Mouse (Mus musculus) heart, adult 2 months (tissue): ENCODE measurements around the gene Tmem123. TPM values are rescaled to one million over a fixed set of nuclear protein-coding genes. Genes with fewer than 3 reads are reported as not detected.

Experiments
- DNase-seq, 2 experiments: peaks; one replicate each; pipeline ENCODE4 v3.0.0; 2021
- H3K27ac ChIP-seq: fragments of 200-600 bp; 2 replicates; pipeline ENCODE4 v1.8.1; 2022
- H3K27me3 ChIP-seq: fragments of 200-500 bp; 2 replicates; pipeline ENCODE4 v1.6.1; 2012; ENCODE audit warnings: mild to moderate bottlenecking, low read length, inconsistent platforms, mixed read lengths; ENCODE audit not compliant: control insufficient read depth, insufficient read depth
- H3K36me3 ChIP-seq: fragments of 200-500 bp; 2 replicates; pipeline ENCODE4 v1.6.1; 2012; ENCODE audit warnings: low read length, inconsistent platforms; ENCODE audit not compliant: control insufficient read depth, insufficient read depth
- H3K4me1 ChIP-seq: fragments of 200-500 bp; 2 replicates; pipeline ENCODE4 v1.6.1; 2011; ENCODE audit warnings: low read length; ENCODE audit not compliant: control insufficient read depth, insufficient read depth
- H3K4me3 ChIP-seq: fragments of 200-600 bp; 2 replicates; pipeline ENCODE4 v1.8.1; 2022
- H3K79me2 ChIP-seq: fragments of 200-500 bp; replicated peaks from 2 replicates; pipeline ENCODE4 v1.6.1; 2012; ENCODE audit warnings: mild to moderate bottlenecking, inconsistent platforms, low read length, moderate library complexity, mixed read lengths; ENCODE audit not compliant: control insufficient read depth, insufficient read depth
- H3K9ac ChIP-seq: fragments of 200-500 bp; 2 replicates; pipeline ENCODE4 v1.6.1; 2012; ENCODE audit warnings: low read depth, mild to moderate bottlenecking, control low read depth, inconsistent platforms, low read length, mixed read lengths
- CTCF ChIP-seq: fragments of 200-600 bp; IDR thresholded peaks from 2 replicates; pipeline ENCODE4 v1.8.1; 2022; ENCODE audit warnings: antibody characterized with exemption, mild to moderate bottlenecking, moderate library complexity
- EP300 ChIP-seq: fragments of 200-500 bp; IDR thresholded peaks from 2 replicates; pipeline ENCODE4 v1.6.1; 2011; ENCODE audit warnings: low read depth, low read length, control low read depth; ENCODE audit not compliant: insufficient read depth
- POLR2A ChIP-seq: fragments of 200-500 bp; IDR thresholded peaks from 2 replicates; pipeline ENCODE4 v1.6.1; 2011; ENCODE audit warnings: mild to moderate bottlenecking, low read depth, low read length, control low read depth; ENCODE audit not compliant: insufficient read depth
- WGBS: fragments of 180-500 bp; shearing (Covaris S2); methylation state at CpG from one replicate; pipeline ENCODE4 v1.1.7; 2018; 5-methylcytosine and 5-hydroxymethylcytosine counted together
- intact Hi-C: fragments of 180-260 bp; cut with DNase I; formaldehyde crosslinking; loops from one replicate; pipeline ENCODE4 v1.15.1; 2025
- polyA plus RNA-seq: library from polyadenylated mRNA; depleted of rRNA; stranded (reverse); fragments of >200 nt; gene quantifications from 2 replicates; pipeline ENCODE4 v1.2.3, GENCODE M21; 2012
- total RNA-seq, 2 experiments: library from RNA; stranded (reverse); gene quantifications; 2 replicates each; pipeline ENCODE4 v1.2.3; 2021

The Tmem123 gene
- total and polyA plus RNA-seq, 3 experiments = 35.6 to 44.8 (median 38.8) TPM

DNA sequence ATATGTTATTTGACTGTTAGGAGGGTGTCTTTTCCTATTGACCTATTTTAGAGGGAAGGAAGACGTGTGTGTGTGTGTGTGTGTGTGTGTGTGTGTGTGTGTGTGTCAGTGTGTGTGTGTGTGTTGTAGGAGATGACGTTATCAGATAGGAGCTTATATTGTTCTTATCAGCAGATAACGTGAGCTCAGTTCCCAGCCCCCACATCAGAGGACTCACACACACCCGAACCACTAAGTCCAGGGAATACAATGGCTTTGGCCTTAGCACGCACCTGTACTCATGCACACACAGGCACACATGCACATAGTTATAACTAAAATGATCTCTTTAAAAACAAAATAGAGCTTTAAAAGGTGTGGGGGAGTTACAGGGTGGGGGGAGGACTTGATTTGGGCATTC, 5.7 kb downstream of the Tmem123 start:
- 42% methylated on average over 5 of the region's 5 CpGs for WGBS
- intact Hi-C loops = loop anchor here (10.0 kb wide), 1 partner anchor 235 kb away; the partner anchor contains the start of gene Yap1
- peak overlapping the region; percentile 69 for H3K27ac ChIP-seq
- DNase-seq = no peak
- peaks cover 36% of the 10 kb centered on the region for H3K36me3 ChIP-seq
- no peak overlapping the region for H3K9ac ChIP-seq
- TF ChIP-seq POLR2A = no peak
- H3K79me2 ChIP-seq = peaks cover 2% of the 10 kb centered on the region; the same call in 1 of the 2 replicates
- H3K4me1 ChIP-seq = peaks cover 21% of the 10 kb centered on the region
- no peaks in the 10 kb centered on the region for H3K27me3 ChIP-seq
- H3K4me3 ChIP-seq = no peak overlapping the region

DNA sequence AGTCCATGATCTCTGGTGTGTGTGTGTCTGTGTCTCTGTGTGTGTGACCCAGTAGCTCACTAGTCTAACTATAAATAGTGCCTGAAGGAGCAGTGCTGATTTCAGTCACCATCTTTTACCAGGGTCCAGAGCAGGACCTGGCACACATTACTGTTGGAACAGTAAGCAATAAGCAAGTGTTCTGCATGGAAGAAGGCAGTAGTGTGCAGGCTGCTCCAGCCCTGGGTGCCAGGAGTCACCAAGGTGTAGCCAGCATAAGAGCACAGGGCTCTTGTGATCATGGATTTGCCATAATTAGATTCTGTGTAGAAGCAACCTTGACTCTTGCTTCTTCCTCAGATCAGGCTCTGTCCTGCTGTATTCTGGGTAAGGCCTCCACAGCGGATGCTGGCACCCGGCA, 8.5 kb downstream of the Tmem123 start:
- peaks cover 16% of the 10 kb centered on the region for H3K4me1 ChIP-seq
- DNase-seq = no peak
- H3K9ac ChIP-seq = no peak overlapping the region
- H3K4me3 ChIP-seq = no peak overlapping the region
- TF ChIP-seq POLR2A = no peak
- no peak for TF ChIP-seq CTCF
- TF ChIP-seq EP300 = no peak
- no peak overlapping the region for H3K27ac ChIP-seq
- intact Hi-C loops = no loop called here
- H3K27me3 ChIP-seq = no peaks in the 10 kb centered on the region
- H3K79me2 ChIP-seq = no peaks in the 10 kb centered on the region
- 64% methylated on average over 2 of the region's 2 CpGs for WGBS
- peaks cover 20% of the 10 kb centered on the region for H3K36me3 ChIP-seq

DNA sequence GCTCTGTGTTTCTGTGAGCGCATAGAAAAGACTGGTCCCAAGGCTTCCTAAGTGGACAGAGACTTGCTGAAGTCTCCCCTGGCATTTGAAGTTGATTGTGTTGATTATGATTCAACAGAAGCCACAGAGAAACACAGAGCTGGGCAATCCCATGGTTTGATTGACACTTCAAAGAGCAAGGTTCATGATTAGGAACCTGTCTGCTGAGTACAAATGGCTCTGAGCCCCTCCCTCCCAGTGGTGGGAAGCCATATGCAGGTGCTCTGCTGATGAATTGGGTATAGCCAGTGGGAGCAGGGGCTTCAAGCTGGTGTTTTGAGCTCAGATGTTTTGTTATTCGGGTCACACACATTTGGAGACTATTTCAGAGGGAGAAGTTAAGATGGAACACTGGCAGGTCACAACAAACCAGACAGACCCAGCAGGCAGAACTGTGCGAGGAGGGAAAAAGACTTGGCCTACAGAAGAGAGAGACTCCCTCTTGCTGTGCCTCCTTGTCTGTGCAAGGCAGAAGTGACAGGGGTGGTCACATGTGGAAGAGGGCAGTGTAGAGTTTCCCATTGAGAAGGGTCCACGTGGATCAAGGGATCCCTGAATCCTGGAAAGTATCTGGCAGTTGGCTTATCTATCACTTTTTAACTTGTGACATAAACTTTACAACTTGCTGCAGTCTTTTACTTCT, 9.1 kb downstream of the Tmem123 start:
- DNase-seq = no peak
- H3K27me3 ChIP-seq = no peaks in the 10 kb centered on the region
- WGBS = 87% methylated on average over 4 of the region's 4 CpGs
- no peak overlapping the region for H3K4me3 ChIP-seq
- H3K79me2 ChIP-seq = no peaks in the 10 kb centered on the region
- no peak overlapping the region for H3K27ac ChIP-seq
- peaks cover 20% of the 10 kb centered on the region for H3K36me3 ChIP-seq
- no peak overlapping the region for H3K9ac ChIP-seq
- TF ChIP-seq POLR2A = no peak
- TF ChIP-seq CTCF = no peak
- TF ChIP-seq EP300 = no peak
- peaks cover 11% of the 10 kb centered on the region for H3K4me1 ChIP-seq
- intact Hi-C loops = no loop called here

DNA sequence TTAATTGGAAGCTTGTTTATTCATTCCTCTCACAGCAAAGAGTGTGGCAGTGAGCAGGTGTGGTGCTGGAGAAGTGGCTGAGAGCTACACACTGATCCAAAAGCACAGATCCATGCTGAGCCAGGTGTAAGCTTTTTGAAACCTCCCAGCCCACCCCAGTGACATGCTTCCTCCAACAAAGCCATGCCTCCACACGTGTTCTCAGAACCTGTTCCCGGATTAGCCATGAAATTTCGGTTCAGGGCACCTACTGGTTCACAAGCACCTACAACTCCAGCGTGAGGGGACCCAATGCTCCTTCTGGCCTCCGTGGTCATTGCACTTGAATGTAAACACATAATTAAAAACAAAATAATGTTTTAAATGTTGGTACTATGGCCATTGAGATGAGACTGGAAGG, 9.8 kb downstream of the Tmem123 start:
- 95% methylated on average over 5 of the region's 5 CpGs for WGBS

DNA sequence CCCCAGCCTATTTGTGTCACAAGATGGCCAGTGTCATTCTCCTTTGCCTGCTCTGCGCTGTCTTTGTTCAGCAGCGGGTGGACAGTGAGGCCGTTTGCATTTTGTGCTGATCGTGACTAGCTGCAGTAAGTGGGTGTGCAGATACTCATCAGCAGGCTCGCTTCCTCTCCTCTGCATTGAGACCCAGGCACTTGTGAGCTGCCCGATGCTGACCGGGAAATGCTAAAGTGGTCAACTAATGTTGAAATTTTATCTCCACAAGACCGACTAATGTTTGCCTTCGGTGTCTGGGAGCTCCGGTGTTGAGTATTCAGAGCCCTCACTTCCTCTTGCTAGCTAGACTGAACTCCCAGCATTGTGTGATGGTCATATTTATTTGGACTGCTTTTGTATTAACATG, 10.7 kb downstream of the Tmem123 start:
- H3K9ac ChIP-seq = no peak overlapping the region
- H3K4me3 ChIP-seq = no peak overlapping the region
- H3K4me1 ChIP-seq = peaks cover 7% of the 10 kb centered on the region
- 41% methylated on average over 10 of the region's 10 CpGs for WGBS
- H3K27ac ChIP-seq = no peak overlapping the region
- no peaks in the 10 kb centered on the region for H3K27me3 ChIP-seq
- DNase-seq = no peak
- peaks cover 10% of the 10 kb centered on the region for H3K36me3 ChIP-seq
- intact Hi-C loops = no loop called here
- H3K79me2 ChIP-seq = no peaks in the 10 kb centered on the region
- no peak for TF ChIP-seq EP300

More for the DNA sequence above, 9.8 kb downstream of the Tmem123 start:
- H3K4me1 ChIP-seq = peaks cover 11% of the 10 kb centered on the region
- H3K36me3 ChIP-seq = peaks cover 14% of the 10 kb centered on the region
- no peak for DNase-seq
- intact Hi-C loops = no loop called here
- no peak overlapping the region for H3K4me3 ChIP-seq
- TF ChIP-seq CTCF (no peak), POLR2A (no peak), EP300 (no peak)
- H3K27ac ChIP-seq = no peak overlapping the region
- no peak overlapping the region for H3K9ac ChIP-seq
- no peaks in the 10 kb centered on the region for H3K27me3 ChIP-seq
- H3K79me2 ChIP-seq = no peaks in the 10 kb centered on the region

DNA sequence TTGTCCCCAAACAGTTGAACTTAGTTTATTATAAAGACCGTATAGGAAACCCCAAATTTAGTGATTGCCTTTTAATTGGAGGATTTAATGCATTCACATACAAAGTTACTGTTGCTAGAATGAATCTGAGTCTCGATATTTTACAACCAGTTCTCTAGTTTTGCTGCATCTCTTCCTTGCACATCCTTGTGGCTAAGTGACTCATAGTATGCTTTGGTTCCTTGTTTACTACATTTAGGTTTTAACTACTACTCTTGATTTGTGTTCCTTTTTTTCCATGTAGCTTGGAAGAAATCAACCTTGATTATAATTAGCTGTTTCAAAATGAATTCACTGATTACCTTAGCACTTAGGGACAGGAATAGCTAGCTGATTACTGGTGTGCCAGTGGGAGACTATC, 11.2 kb downstream of the Tmem123 start:
- Histone ChIP-seq H3K4me1 (peaks cover 5% of the 10 kb centered on the region), H3K36me3 (peaks cover 5% of the 10 kb centered on the region), H3K27ac (no peak overlapping the region), H3K27me3 (no peaks in the 10 kb centered on the region), H3K4me3 (no peak overlapping the region), H3K9ac (no peak overlapping the region), H3K79me2 (no peaks in the 10 kb centered on the region)
- TF ChIP-seq POLR2A (no peak), CTCF (no peak), EP300 (no peak)
- 96% methylated on average over 2 of the region's 2 CpGs for WGBS
- intact Hi-C loops = no loop called here
- DNase-seq = no peak
